Mouse (Mus musculus): ENCODE measurements at regions not wholly inside any gene's neighbourhood (a gene's known extent, or its start where the extent isn't known, plus 50 kb on each side); places are given as distances from the start of the nearest gene placed in this dataset.
"Not testable (repeated sequence)": the region's sequence is repeated elsewhere in the genome, so short reads cannot be mapped to it uniquely, and the experiment has no call there.

- no peak for DNase-seq
These were observed 943.7 kb upstream of the Prmt6 start for GRCm38 (mm10) chr3:111194541-111194940.

GRCm38 (mm10) chr3:111166698-111167097 is 915.9 kb upstream of the Prmt6 start:
- DNase-seq = no peak

GRCm38 (mm10) chr3:111141196-111141595 is 890.4 kb upstream of the Prmt6 start:
- DNase-seq = not testable (repeated sequence)

- DNase-seq = no peak
These were observed 858.2 kb upstream of the Prmt6 start for GRCm38 (mm10) chr3:111108982-111109381.

GRCm38 (mm10) chr3:111102646-111103045 is 851.8 kb upstream of the Prmt6 start:
- no peak for DNase-seq

- no peak for DNase-seq
These were observed 823.5 kb upstream of the Prmt6 start for GRCm38 (mm10) chr3:111074311-111074710.

GRCm38 (mm10) chr3:111070301-111070700 is 819.5 kb upstream of the Prmt6 start:
- no peak for DNase-seq

- DNase-seq = no peak
These were observed 819.0 kb upstream of the Prmt6 start for GRCm38 (mm10) chr3:111069843-111070242.

GRCm38 (mm10) chr3:111069156-111069555 is 818.4 kb upstream of the Prmt6 start:
- peak; percentile 1 for DNase-seq

- DNase-seq = no peak
These were observed 798.8 kb upstream of the Prmt6 start for GRCm38 (mm10) chr3:111049638-111050037.
